Mouse (Mus musculus): ENCODE data around the gene Dhrs4.
A peak's percentile ranks its signal among the peaks of the same experiment; 100 is the strongest.

Dhrs4 gene

GRCm38 (mm10) chr14:55486836-55487235 is 8.3 kb downstream of the Dhrs4 start:
- DNase-seq (ENCODE audit: inconsistent ontology term): no peak

- DNase-seq (ENCODE audit: inconsistent ontology term): peak; percentile 75
Measured at GRCm38 (mm10) chr14:55490361-55491201, 12.0 kb downstream of the Dhrs4 start, which contains the start of gene Carmil3. Carmil3 (plus strand) TSS chr14:55490651.

GRCm38 (mm10) chr14:55491291-55491833 is 12.8 kb downstream of the Dhrs4 start:
- peak; percentile 79 for DNase-seq (ENCODE audit: inconsistent ontology term)

GRCm38 (mm10) chr14:55492103-55492502 is 13.5 kb downstream of the Dhrs4 start:
- DNase-seq (ENCODE audit: inconsistent ontology term): no peak

- no peak for DNase-seq (ENCODE audit: inconsistent ontology term)
Measured at GRCm38 (mm10) chr14:55495509-55496240, 17.1 kb downstream of the Dhrs4 start.

- DNase-seq (ENCODE audit: inconsistent ontology term): no peak
Measured at GRCm38 (mm10) chr14:55496761-55497448, 18.3 kb downstream of the Dhrs4 start.

- DNase-seq (ENCODE audit: inconsistent ontology term): peak; percentile 71
Measured at GRCm38 (mm10) chr14:55497449-55497821, 18.9 kb downstream of the Dhrs4 start.

- DNase-seq (ENCODE audit: inconsistent ontology term): no peak
Measured at GRCm38 (mm10) chr14:55505612-55506011, 27.1 kb downstream of the Dhrs4 start.

GRCm38 (mm10) chr14:55507801-55508200 is 29.2 kb downstream of the Dhrs4 start:
- no peak for DNase-seq (ENCODE audit: inconsistent ontology term)

- no peak for DNase-seq (ENCODE audit: inconsistent ontology term)
Measured at GRCm38 (mm10) chr14:55509540-55509939, 31.0 kb downstream of the Dhrs4 start.

- no peak for DNase-seq (ENCODE audit: inconsistent ontology term)
Measured at GRCm38 (mm10) chr14:55510125-55510731, 31.7 kb downstream of the Dhrs4 start, which contains the start of gene Cpne6. Cpne6 (plus strand) TSS chr14:55510445.

- no peak for DNase-seq (ENCODE audit: inconsistent ontology term)
Measured at GRCm38 (mm10) chr14:55511037-55511436, 32.5 kb downstream of the Dhrs4 start.

- DNase-seq (ENCODE audit: inconsistent ontology term): no peak
Measured at GRCm38 (mm10) chr14:55513927-55514326, 35.4 kb downstream of the Dhrs4 start.

- DNase-seq (ENCODE audit: inconsistent ontology term): no peak
Measured at GRCm38 (mm10) chr14:55515846-55516245, 37.3 kb downstream of the Dhrs4 start.

- no peak for DNase-seq (ENCODE audit: inconsistent ontology term)
Measured at GRCm38 (mm10) chr14:55518897-55519296, 40.3 kb downstream of the Dhrs4 start.

GRCm38 (mm10) chr14:55519604-55520003 is 41.0 kb downstream of the Dhrs4 start:
- no peak for DNase-seq (ENCODE audit: inconsistent ontology term)

GRCm38 (mm10) chr14:55520451-55521361 is 42.1 kb downstream of the Dhrs4 start:
- peak; percentile 27 for DNase-seq (ENCODE audit: inconsistent ontology term)

- DNase-seq (ENCODE audit: inconsistent ontology term): no peak
Measured at GRCm38 (mm10) chr14:55524062-55524461, 45.5 kb downstream of the Dhrs4 start.

- no peak for DNase-seq (ENCODE audit: inconsistent ontology term)
Measured at GRCm38 (mm10) chr14:55524785-55525184, 46.2 kb downstream of the Dhrs4 start, which contains the start of gene Nrl. Nrl (minus strand) TSS chr14:55524981.

- DNase-seq (ENCODE audit: inconsistent ontology term): no peak
Measured at GRCm38 (mm10) chr14:55526674-55527073, 48.1 kb downstream of the Dhrs4 start.

All from Muller cell, postnatal 12 days (primary cell).